Mouse (Mus musculus) olfactory bulb, adult 2 months (tissue): Measurements from ENCODE around the gene Gng12. TPM values are rescaled to one million over a fixed set of nuclear protein-coding genes. Genes with fewer than 3 reads are reported as not detected.

ENCODE experiments used
- H3K27ac ChIP-seq: fragments of 200-500 bp; 2 replicates; pipeline ENCODE4 v1.5.1; 2012; ENCODE audit warnings: low read depth, low read length; ENCODE audit not compliant: insufficient read depth
- H3K4me1 ChIP-seq: fragments of 200-500 bp; 2 replicates; pipeline ENCODE4 v1.6.1; 2012; ENCODE audit warnings: low read length; ENCODE audit not compliant: control insufficient read depth, insufficient read depth
- H3K4me3 ChIP-seq: fragments of 200-500 bp; 2 replicates; pipeline ENCODE4 v1.5.1; 2012; ENCODE audit warnings: mild to moderate bottlenecking, low read depth, low read length, moderate library complexity; ENCODE audit not compliant: insufficient read depth
- CTCF ChIP-seq: fragments of 200-500 bp; IDR thresholded peaks from 2 replicates; pipeline ENCODE4 v1.5.1; 2012; ENCODE audit warnings: low read depth, mild to moderate bottlenecking, low read length, moderate library complexity; ENCODE audit not compliant: insufficient read depth
- POLR2A ChIP-seq: fragments of 200-500 bp; IDR thresholded peaks from 2 replicates; pipeline ENCODE4 v1.6.1; 2012; ENCODE audit warnings: mild to moderate bottlenecking, low read depth, low read length, moderate library complexity; ENCODE audit not compliant: insufficient read depth
- WGBS: fragments of 180-500 bp; shearing (Covaris S2); methylation state at CpG from one replicate; pipeline ENCODE4 v1.1.7; 2018; 5-methylcytosine and 5-hydroxymethylcytosine counted together
- polyA plus RNA-seq: library from polyadenylated mRNA; stranded (reverse); fragments of >200 nt; gene quantifications from 2 replicates; pipeline ENCODE4 v1.2.4, GENCODE M21; 2012; ENCODE audit warnings: low replicate concordance; ENCODE audit not compliant: missing spikeins, insufficient read depth, insufficient read length

Gene Gng12
- polyA plus RNA-seq, 1 experiment, result not detected

DNA sequence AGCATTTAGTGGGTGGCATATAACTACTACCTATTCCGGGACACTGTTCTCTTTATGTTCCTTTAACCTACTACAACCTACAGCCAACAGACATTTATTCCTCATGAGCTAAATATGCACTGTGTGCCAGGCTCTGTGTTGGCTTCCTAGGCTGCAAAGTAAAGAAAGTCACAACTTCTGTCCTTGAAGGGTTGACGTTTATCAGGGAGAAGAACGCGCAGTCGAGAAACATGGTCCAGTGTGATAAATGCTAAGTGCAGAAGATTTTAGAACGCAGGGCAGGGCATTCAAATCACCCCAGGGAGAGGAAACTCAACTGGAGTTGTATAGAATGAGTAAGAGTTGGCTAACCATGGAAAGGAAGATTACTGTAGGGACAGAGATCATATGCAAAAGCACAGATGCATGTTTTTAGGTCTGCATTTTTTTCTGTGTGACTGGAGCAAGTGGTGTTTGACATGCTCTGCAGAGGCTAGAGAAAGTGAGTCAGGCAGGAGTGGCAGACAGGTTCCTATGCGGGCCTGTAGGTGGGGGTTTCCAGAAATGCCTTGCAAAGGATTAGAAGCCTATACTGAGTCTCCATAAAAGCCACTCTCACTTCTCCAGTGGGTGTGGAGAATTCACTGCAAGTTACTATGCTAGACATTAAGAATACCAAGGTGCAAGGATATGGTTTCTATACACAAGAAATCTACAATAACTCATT lies 161.9 kb downstream of the Gng12 start:
- H3K4me1 ChIP-seq, result no peaks in the 10 kb centered on the region
- no peak for TF ChIP-seq POLR2A
- H3K27ac ChIP-seq, result no peak overlapping the region
- 95% methylated on average over 7 of the region's 7 CpGs for WGBS
- H3K4me3 ChIP-seq, result no peak overlapping the region

DNA sequence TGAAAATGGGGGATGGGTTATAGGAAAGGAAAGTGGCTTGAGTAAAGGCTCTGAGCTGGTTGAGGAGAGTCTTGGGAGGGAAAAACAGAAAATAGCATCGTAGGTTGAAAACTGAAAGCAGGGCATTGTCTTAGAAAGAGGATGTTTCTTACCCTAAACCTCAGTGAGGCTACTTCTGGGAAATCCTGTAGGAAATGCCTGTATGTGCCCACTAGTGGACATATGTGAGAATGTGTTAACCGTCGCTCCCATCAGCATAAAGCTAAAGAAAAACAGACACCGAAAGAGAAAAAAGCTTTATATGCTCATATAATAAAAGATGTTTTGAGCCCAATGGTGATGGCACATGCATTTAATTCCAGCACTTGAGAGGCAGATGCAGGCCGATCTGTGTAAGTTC lies 163.9 kb downstream of the Gng12 start:
- H3K27ac ChIP-seq, result no peak overlapping the region
- TF ChIP-seq POLR2A (no peak), CTCF (no peak)
- H3K4me1 ChIP-seq, result no peaks in the 10 kb centered on the region
- WGBS, result 91% methylated on average over 5 of the region's 5 CpGs
- H3K4me3 ChIP-seq, result no peak overlapping the region

DNA sequence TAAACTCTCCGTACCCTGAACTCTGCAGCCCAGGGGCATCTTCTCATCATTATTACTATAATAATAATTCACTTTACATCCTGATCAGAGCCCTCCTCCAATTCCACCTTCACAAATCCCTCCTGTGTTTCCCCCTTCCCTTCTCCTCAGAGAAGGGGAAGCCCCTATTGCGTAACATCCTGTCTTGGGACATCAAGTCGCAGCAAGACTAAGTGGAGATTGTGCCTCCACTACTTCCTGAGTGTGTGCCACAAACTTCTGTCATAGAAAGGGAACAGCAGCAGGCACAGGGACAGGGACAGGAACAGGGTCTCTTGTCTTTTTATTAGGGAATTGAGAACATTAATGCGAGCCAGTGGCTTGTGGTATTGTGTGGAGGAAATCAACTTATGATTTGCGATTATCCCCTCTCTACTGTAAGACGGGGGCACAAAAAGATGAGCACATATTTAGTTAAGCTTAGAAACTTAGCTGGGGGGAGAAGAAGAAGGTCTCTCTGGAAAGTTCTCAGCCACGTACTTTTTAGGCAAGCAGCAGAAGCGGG lies 173.1 kb downstream of the Gng12 start:
- Histone ChIP-seq H3K4me1 (peaks cover 3% of the 10 kb centered on the region; the same call in 1 of the 2 replicates), H3K27ac (no peak overlapping the region), H3K4me3 (no peak overlapping the region)
- WGBS, result 91% methylated on average over 8 of the region's 8 CpGs
- TF ChIP-seq CTCF (no peak), POLR2A (no peak)

DNA sequence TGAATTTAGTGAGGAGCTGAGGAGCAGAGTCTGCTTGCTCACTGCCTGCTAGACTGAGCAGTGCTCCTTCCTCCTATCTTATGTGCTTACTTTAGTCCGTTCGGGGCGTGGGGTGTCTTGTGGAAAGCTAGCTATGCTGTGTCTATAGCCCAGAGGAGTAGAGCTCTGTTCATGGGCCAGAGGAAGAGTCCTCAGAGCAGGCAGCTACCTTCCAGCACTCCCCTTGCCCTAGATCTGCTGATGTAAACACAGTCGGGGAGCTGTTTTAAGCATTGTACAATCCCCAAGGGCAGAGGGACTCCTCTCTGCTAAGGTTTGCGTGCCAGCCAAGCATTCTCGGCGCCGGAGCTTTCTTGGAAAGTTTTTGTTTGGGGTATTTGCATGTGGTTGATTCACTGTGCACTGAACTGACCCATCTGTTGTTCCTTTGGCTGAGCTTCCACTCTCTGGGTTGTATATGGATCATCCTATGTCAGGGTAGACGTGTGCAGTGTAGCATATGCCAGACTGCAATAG lies 173.7 kb downstream of the Gng12 start:
- no peak overlapping the region for H3K27ac ChIP-seq
- H3K4me1 ChIP-seq, result peaks cover 3% of the 10 kb centered on the region; the same call in 1 of the 2 replicates
- H3K4me3 ChIP-seq, result no peak overlapping the region
- no peak for TF ChIP-seq CTCF
- TF ChIP-seq POLR2A, result no peak
- WGBS, result 40% methylated on average over 9 of the region's 9 CpGs

Other genes starting within 250 kb of the Gng12 start
- gene Vmn1r35, start 210.5 kb upstream of the Gng12 start, polyA plus RNA-seq, result not detected in 2 replicates
- gene Vmn1r36, start 177.2 kb upstream of the Gng12 start, polyA plus RNA-seq, result not detected in 2 replicates
- not detected in 2 replicates for gene Vmn1r37, start 167.0 kb upstream of the Gng12 start, polyA plus RNA-seq
- gene Vmn1r38, start 113.8 kb upstream of the Gng12 start, polyA plus RNA-seq, result not detected in 2 replicates
- gene Vmn1r39, start 85.8 kb upstream of the Gng12 start, polyA plus RNA-seq, result not detected in 2 replicates
- gene Gadd45a, start 141.1 kb downstream of the Gng12 start, polyA plus RNA-seq, result not detected in 2 replicates